Mouse (Mus musculus): ENCODE measurements around the gene Hoxc8. TPM values are rescaled to one million over a fixed set of nuclear protein-coding genes. Genes with fewer than 3 reads are reported as not detected.

Hoxc8 gene
- polyA plus RNA-seq, 1 experiment from 2014 or later: 22.9 TPM

DNA sequence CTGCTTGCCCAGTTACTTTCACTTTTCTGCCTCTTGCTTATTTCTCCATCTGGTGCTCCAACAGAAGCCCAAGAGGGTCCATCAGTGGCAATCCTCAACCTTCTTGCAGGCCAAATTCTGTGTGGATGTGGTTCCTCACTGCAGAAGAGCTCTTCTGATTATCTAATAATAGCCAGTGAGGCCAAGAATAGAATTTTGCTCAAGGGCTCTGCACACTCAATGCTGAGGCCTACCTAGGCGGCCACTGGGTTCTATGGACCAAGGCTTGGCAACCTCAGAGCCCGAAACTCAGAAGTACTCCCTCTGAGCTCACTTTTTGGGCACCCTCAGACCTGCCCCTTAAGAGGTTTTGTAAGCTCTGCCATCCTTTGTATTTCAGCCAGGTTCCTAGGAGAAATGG is 11.0 kb downstream of the Hoxc8 start:
- DNase-seq (ENCODE audit: low spot score): no peak
- Histone ChIP-seq H3K4me2 (replicated peaks) (no peak overlapping the region), H3K27ac (no peak overlapping the region), H3K4me1 (replicated peaks; ENCODE audit: control insufficient read depth, insufficient read depth, low read length) (0 out of 2 replicates have a peak, but pooled peaks cover 4% of the 10 kb centered on the region), H3K9ac (no peak overlapping the region), H3K27me3 (ENCODE audit: control insufficient read depth, insufficient read depth, low read length) (peaks cover 100% of the 10 kb centered on the region), H3K36me3 (replicated peaks; ENCODE audit: control insufficient read depth, insufficient read depth) (no peaks in the 10 kb centered on the region), H3K4me3 (replicated peaks; ENCODE audit: low read length) (no peak overlapping the region), H3K9me3 (ENCODE audit: control insufficient read depth, low read length) (no peaks in the 10 kb centered on the region)
- ATAC-seq (ENCODE audit: low FRiP score): no peak
- WGBS: 19% methylated on average over 2 of the region's 2 CpGs

DNA sequence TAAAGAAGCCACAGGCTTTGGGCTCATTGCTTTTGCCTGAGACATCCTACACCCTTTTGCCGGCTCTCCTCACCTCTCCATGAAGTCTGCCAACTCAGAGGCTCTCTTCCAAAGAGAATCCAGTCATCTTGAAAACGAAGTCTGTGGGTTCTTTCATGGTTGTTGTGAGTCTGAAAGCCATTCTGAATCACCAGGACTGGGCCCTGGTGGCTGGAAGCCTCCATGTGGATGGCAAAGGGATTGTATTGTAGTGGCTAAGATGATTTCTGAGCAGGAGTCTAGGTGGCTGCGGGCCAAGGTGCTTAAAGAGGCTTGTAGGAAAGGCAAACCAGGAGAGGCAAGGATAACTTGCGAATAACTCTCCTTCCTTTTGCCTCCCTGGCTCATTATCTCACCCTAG is 11.7 kb downstream of the Hoxc8 start:
- H3K9ac ChIP-seq: no peak overlapping the region
- 0 out of 2 replicates have a peak, but pooled peaks cover 4% of the 10 kb centered on the region for H3K4me1 ChIP-seq (replicated peaks; ENCODE audit: control insufficient read depth, insufficient read depth, low read length)
- no peak overlapping the region for H3K4me3 ChIP-seq (replicated peaks; ENCODE audit: low read length)

DNA sequence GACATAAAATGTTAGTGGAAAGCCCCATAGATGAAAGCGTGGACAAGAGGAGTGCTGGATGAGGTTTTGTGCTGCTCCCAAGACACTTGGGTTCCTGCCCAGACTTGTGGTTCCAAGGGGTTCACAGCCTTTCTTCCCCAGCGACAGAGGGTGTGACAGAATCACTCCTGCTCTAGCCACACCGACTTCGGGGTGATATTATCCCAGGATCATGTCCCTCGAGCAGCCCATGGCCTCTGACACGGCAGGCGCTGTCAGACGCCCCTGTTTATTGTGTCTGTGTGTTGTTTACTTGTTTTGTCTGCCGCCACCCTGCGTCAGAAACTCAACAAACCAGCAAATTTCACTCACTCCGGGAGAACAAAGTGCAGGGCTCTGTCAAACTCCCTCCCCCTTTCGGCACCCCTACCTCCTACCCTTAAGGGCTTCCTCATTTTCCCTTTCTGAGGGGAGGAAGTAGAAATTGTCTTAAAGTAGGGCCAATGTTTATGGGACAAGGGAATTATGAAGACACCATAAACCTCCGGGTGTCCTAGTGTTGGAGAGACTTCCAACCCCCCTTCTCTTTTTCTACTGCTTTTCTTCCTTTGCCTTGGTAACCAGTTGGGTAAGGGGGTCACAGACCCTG is 12.5 kb downstream of the Hoxc8 start:
- no peak for DNase-seq (ENCODE audit: low spot score)
- ATAC-seq (ENCODE audit: low FRiP score): no peak
- Histone ChIP-seq H3K27ac (no peak overlapping the region), H3K9me3 (ENCODE audit: control insufficient read depth, low read length) (no peaks in the 10 kb centered on the region), H3K4me3 (replicated peaks; ENCODE audit: low read length) (no peak overlapping the region), H3K4me1 (replicated peaks; ENCODE audit: control insufficient read depth, insufficient read depth, low read length) (0 out of 2 replicates have a peak, but pooled peaks cover 4% of the 10 kb centered on the region), H3K27me3 (ENCODE audit: control insufficient read depth, insufficient read depth, low read length) (peaks cover 100% of the 10 kb centered on the region), H3K4me2 (replicated peaks) (no peak overlapping the region), H3K36me3 (replicated peaks; ENCODE audit: control insufficient read depth, insufficient read depth) (no peaks in the 10 kb centered on the region), H3K9ac (no peak overlapping the region)
- 4% methylated on average over 13 of the region's 13 CpGs for WGBS

More for the DNA sequence above, 11.7 kb downstream of the Hoxc8 start:
- Histone ChIP-seq H3K9me3 (ENCODE audit: control insufficient read depth, low read length) (no peaks in the 10 kb centered on the region), H3K27me3 (ENCODE audit: control insufficient read depth, insufficient read depth, low read length) (peaks cover 100% of the 10 kb centered on the region), H3K27ac (no peak overlapping the region), H3K4me2 (replicated peaks) (no peak overlapping the region), H3K36me3 (replicated peaks; ENCODE audit: control insufficient read depth, insufficient read depth) (no peaks in the 10 kb centered on the region)
- DNase-seq (ENCODE audit: low spot score) (no peak), ATAC-seq (ENCODE audit: low FRiP score) (no peak)
- WGBS: 4% methylated on average over 4 of the region's 4 CpGs

DNA sequence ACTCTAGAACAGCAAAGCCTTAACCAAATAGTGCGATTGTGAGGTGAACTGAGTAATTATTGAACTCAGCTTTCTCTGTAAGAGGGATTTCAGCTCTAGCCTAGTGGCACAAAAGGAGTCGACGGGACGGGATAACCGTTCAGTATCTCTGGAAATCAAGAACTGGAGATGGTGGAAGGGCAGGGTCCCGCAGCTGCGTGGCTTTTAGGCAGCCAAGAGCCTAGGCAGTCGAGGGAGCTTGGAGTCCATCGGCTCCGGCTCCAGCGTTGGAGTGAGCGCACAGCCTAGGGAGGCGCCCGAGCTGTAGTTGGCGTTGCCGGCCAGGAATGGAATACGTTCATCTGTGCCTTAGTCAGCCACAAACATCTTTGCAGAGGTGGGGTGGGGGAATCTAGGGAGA is 14.9 kb downstream of the Hoxc8 start:
- Histone ChIP-seq H3K4me2 (replicated peaks) (no peak overlapping the region), H3K27ac (no peak overlapping the region), H3K4me3 (replicated peaks; ENCODE audit: low read length) (no peak overlapping the region), H3K9me3 (ENCODE audit: control insufficient read depth, low read length) (no peaks in the 10 kb centered on the region), H3K27me3 (ENCODE audit: control insufficient read depth, insufficient read depth, low read length) (peaks cover 100% of the 10 kb centered on the region), H3K4me1 (replicated peaks; ENCODE audit: control insufficient read depth, insufficient read depth, low read length) (no peaks in the 10 kb centered on the region), H3K9ac (no peak overlapping the region), H3K36me3 (replicated peaks; ENCODE audit: control insufficient read depth, insufficient read depth) (no peaks in the 10 kb centered on the region)
- under 1% methylated on average over 17 of the region's 17 CpGs for WGBS
- DNase-seq (ENCODE audit: low spot score): no peak
- ATAC-seq (ENCODE audit: low FRiP score): no peak

DNA sequence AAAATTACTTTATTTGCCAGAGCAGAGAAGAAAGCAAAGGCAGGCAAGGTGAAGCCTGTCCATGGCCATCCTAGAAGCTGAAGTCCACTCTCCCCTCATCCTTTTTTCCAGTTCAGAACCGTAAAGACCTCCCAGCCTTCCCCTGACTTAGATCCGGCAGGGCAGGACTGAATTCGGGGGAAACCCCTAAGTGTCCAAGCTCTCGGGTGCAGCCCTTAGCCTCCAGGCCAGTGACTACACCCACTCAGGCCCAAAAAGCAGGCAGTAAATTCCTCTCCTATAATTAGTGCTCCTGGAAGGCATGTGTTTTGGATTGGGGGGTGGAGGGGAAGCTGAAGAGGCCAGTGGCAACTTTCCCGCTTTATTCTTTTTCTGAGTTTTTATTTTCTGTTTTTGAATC is 15.4 kb downstream of the Hoxc8 start:
- ATAC-seq (ENCODE audit: low FRiP score) (no peak), DNase-seq (ENCODE audit: low spot score) (no peak)
- WGBS: 3% methylated on average over 5 of the region's 5 CpGs
- no peak overlapping the region for H3K27ac ChIP-seq
- H3K4me1 ChIP-seq (replicated peaks; ENCODE audit: control insufficient read depth, insufficient read depth, low read length): no peaks in the 10 kb centered on the region
- H3K4me2 ChIP-seq (replicated peaks): no peak overlapping the region
- no peaks in the 10 kb centered on the region for H3K36me3 ChIP-seq (replicated peaks; ENCODE audit: control insufficient read depth, insufficient read depth)
- no peaks in the 10 kb centered on the region for H3K9me3 ChIP-seq (ENCODE audit: control insufficient read depth, low read length)
- no peak overlapping the region for H3K4me3 ChIP-seq (replicated peaks; ENCODE audit: low read length)
- no peak overlapping the region for H3K9ac ChIP-seq
- peaks cover 100% of the 10 kb centered on the region for H3K27me3 ChIP-seq (ENCODE audit: control insufficient read depth, insufficient read depth, low read length)

DNA sequence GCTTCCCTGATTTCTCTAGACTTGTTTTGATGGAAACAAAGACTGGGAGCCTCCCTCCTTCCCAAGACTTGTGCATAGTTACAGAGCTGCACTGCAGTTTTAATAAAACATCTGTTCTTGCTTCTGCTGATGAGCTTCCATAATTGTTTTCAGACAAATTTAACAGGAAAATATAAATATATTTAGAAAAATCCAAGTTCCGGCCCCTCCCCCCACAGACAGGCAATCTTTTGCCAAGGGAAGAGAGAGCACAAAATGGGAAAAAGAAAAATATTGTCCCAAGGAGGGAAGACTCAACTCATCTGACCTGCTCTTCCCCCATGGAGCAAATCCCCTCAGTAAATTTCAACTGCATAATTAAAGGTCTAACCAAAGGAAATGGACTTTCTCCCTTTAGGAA is 15.9 kb downstream of the Hoxc8 start:
- H3K4me2 ChIP-seq (replicated peaks): no peak overlapping the region
- H3K9ac ChIP-seq: no peak overlapping the region
- no peaks in the 10 kb centered on the region for H3K9me3 ChIP-seq (ENCODE audit: control insufficient read depth, low read length)
- H3K36me3 ChIP-seq (replicated peaks; ENCODE audit: control insufficient read depth, insufficient read depth): no peaks in the 10 kb centered on the region
- no peaks in the 10 kb centered on the region for H3K4me1 ChIP-seq (replicated peaks; ENCODE audit: control insufficient read depth, insufficient read depth, low read length)
- WGBS: 4% methylated on average over 1 of the region's 1 CpGs
- peaks cover 100% of the 10 kb centered on the region for H3K27me3 ChIP-seq (ENCODE audit: control insufficient read depth, insufficient read depth, low read length)
- no peak for DNase-seq (ENCODE audit: low spot score)
- H3K4me3 ChIP-seq (replicated peaks; ENCODE audit: low read length): no peak overlapping the region
- no peak for ATAC-seq (ENCODE audit: low FRiP score)
- no peak overlapping the region for H3K27ac ChIP-seq

DNA sequence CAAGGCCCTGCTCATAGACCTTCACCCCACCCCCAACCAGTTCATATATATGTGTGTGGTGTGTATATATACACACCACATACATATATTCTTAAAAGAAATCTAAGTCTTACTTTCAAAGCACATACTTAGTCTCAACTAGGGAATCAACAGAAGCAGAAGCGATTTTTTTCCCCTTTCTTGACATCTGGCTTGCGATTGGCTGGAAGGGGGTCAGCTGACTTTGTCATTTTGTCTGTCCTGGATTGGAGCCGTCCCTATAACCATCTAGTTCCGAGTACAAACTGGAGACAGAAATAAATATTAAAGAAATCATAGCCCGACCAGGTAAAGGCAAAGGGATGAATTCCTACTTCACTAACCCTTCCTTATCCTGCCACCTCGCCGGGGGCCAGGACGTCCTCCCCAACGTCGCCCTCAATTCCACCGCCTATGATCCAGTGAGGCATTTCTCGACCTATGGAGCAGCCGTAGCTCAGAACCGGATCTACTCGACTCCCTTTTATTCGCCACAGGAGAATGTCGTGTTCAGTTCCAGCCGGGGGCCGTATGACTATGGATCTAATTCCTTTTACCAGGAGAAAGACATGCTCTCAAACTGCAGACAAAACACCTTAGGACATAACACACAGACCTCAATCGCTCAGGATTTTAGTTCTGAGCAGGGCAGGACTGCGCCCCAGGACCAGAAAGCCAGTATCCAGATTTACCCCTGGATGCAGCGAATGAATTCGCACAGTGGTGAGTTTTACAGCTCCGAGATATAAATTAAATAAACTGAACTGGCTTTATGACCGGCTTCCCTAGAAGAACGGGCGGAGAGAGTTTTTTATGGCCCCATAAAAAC is 19.1 kb downstream of the Hoxc8 start:
- Histone ChIP-seq H3K4me2 (replicated peaks) (peak overlapping the region; percentile 30), H3K9ac (peak overlapping the region; percentile 37; the same call in 1 of the 2 replicates), H3K9me3 (ENCODE audit: control insufficient read depth, low read length) (no peaks in the 10 kb centered on the region), H3K36me3 (replicated peaks; ENCODE audit: control insufficient read depth, insufficient read depth) (no peaks in the 10 kb centered on the region), H3K4me3 (replicated peaks; ENCODE audit: low read length) (peak overlapping the region; percentile 22), H3K4me1 (replicated peaks; ENCODE audit: control insufficient read depth, insufficient read depth, low read length) (0 out of 2 replicates have a peak, but pooled peaks cover 4% of the 10 kb centered on the region), H3K27me3 (ENCODE audit: control insufficient read depth, insufficient read depth, low read length) (peaks cover 98% of the 10 kb centered on the region), H3K27ac (no peak overlapping the region)
- WGBS: 2% methylated on average over 27 of the region's 27 CpGs
- DNase-seq (ENCODE audit: low spot score) (no peak), ATAC-seq (ENCODE audit: low FRiP score) (no peak)

DNA sequence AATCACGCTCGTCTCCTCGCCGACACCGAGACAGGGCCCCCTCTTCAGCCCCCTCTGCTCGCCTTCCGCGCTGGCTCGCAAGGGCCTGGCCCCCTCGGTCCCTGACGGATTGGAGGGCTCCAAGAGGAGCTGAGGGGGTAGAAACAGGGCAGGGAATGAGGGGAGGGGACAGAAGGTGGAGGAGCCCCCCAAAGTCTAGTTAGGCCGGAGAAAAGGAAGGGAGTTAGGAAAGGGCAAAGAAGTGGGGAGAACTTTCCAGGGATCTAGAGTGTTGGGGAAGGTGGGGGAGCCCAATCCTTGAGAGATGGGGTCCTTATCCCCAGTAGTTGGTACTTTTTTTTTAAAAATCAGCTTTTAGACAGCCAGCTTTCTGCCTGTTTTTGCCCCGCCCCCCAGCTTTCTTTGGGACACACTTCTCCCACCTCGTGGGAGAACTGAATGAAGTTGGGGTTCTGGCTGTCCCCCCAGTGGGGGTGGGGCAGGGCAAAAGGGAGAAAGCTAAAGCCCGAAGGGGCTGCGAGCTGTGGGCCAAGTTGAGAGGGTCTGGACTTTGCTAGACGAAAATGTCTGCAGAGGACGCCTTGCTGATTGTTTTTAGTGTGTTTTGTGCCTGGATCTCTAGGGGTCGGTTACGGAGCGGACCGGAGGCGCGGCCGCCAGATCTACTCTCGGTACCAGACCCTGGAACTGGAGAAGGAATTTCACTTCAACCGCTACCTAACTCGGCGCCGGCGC is 19.9 kb downstream of the Hoxc8 start:
- Histone ChIP-seq H3K9me3 (ENCODE audit: control insufficient read depth, low read length) (no peaks in the 10 kb centered on the region), H3K36me3 (replicated peaks; ENCODE audit: control insufficient read depth, insufficient read depth) (no peaks in the 10 kb centered on the region), H3K27ac (no peak overlapping the region; the same call in 1 of the 2 replicates), H3K9ac (peak overlapping the region; percentile 37; the same call in 1 of the 2 replicates), H3K27me3 (ENCODE audit: control insufficient read depth, insufficient read depth, low read length) (peaks cover 98% of the 10 kb centered on the region), H3K4me2 (replicated peaks) (peak overlapping the region; percentile 30), H3K4me3 (replicated peaks; ENCODE audit: low read length) (peak overlapping the region; percentile 22), H3K4me1 (replicated peaks; ENCODE audit: control insufficient read depth, insufficient read depth, low read length) (0 out of 2 replicates have a peak, but pooled peaks cover 4% of the 10 kb centered on the region)
- DNase-seq (ENCODE audit: low spot score) (no peak), ATAC-seq (ENCODE audit: low FRiP score) (no peak)
- 2% methylated on average over 31 of the region's 31 CpGs for WGBS
